ENCODE assay signal across 17 mouse cellular contexts in the genomic region with DNA sequence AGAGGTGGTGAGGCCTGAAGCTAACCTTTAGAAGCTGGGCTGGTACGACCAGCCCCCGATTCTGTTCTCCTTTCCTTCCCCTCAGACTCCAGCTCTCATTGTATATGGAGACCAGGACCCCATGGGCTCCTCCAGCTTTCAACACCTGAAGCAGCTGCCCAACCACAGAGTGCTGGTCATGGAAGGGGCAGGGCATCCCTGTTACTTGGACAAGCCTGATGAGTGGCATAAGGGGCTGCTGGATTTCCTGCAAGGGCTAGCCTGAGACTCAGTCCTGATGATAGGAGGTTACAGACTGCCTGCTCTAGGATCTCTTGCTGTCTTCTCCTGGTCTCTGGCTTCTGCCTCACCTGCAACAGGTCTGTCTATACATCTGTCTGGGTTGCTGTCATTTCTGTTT. TPM values are rescaled to one million over a fixed set of nuclear protein-coding genes. Genes with fewer than 3 reads are reported as not detected.
DNase-seq lines count a peak whose midpoint lies in the region; ATAC-seq and TF ChIP-seq lines count a peak whose summit lies in the region.
"Had no signal": no experiment of that assay in that cellular context is flagged by ENCODE, and none has a peak within 500 bp of the region (broad histone marks: within the 10 kb centered on the region; RNA-seq: fewer than 3 reads in every experiment).

No protein-coding gene starts in this region.

- H3K36me3 ChIP-seq in liver, embryonic 11.5 days (ENCODE audit: control insufficient read depth, insufficient read depth, low read length): no peaks in the 10 kb centered on the region
- H3K36me3 ChIP-seq in liver, postnatal 0 days (replicated peaks; ENCODE audit: insufficient read depth, low read length): no peaks in the 10 kb centered on the region
- H3K36me3 ChIP-seq in hindbrain, embryonic 16.5 days (ENCODE audit: control insufficient read depth, insufficient read depth, low read length): no peaks in the 10 kb centered on the region
- H3K36me3 ChIP-seq in midbrain, embryonic 13.5 days: no peaks in the 10 kb centered on the region
- H3K36me3 ChIP-seq: limb, embryonic 15.5 days had no signal

- H3K4me2 ChIP-seq in liver, embryonic 11.5 days: peak overlapping the region; percentile 91
- H3K4me2 ChIP-seq in liver, postnatal 0 days (ENCODE audit: low read depth, low read length): no peak overlapping the region
- no peak overlapping the region for H3K4me2 ChIP-seq in hindbrain, embryonic 16.5 days (ENCODE audit: low read length)
- H3K4me2 ChIP-seq in midbrain, embryonic 13.5 days (replicated peaks): no peak overlapping the region; the same call in 1 of the 2 replicates

- TF ChIP-seq CTCF in liver, postnatal 0 days (IDR thresholded peaks at IDR 0.05; ENCODE audit: low read depth): no peak
- TF ChIP-seq CTCF in cerebellum, adult 2 months (IDR thresholded peaks at IDR 0.05; ENCODE audit: borderline replicate concordance, insufficient read depth, low read depth, low read length): no peak

- no peaks in the 10 kb centered on the region for H3K27me3 ChIP-seq in liver, embryonic 11.5 days (replicated peaks; ENCODE audit: control insufficient read depth, insufficient read depth, low read length)
- peaks cover 13% of the 10 kb centered on the region; the same call in 1 of the 2 replicates for H3K27me3 ChIP-seq in liver, postnatal 0 days (ENCODE audit: insufficient read depth, low read length)
- H3K27me3 ChIP-seq in hindbrain, embryonic 16.5 days (replicated peaks; ENCODE audit: control insufficient read depth, insufficient read depth, low read length): no peaks in the 10 kb centered on the region
- peaks cover 4% of the 10 kb centered on the region; the same call in 1 of the 2 replicates for H3K27me3 ChIP-seq in midbrain, embryonic 13.5 days
- H3K27me3 ChIP-seq in cerebellum, adult 2 months (ENCODE audit: control insufficient read depth, insufficient read depth, low read length): no peaks in the 10 kb centered on the region
- H3K27me3 ChIP-seq: limb, embryonic 15.5 days had no signal

- peaks cover 63% of the 10 kb centered on the region for H3K4me1 ChIP-seq in liver, embryonic 11.5 days (replicated peaks; ENCODE audit: control insufficient read depth, insufficient read depth, low read length)
- H3K4me1 ChIP-seq in liver, postnatal 0 days (ENCODE audit: insufficient read depth): peaks cover 45% of the 10 kb centered on the region
- peaks cover 48% of the 10 kb centered on the region for H3K4me1 ChIP-seq in hindbrain, embryonic 16.5 days (ENCODE audit: control insufficient read depth, insufficient read depth, low read depth, low read length)
- peaks cover 75% of the 10 kb centered on the region for H3K4me1 ChIP-seq in midbrain, embryonic 13.5 days (replicated peaks)
- peaks cover 47% of the 10 kb centered on the region for H3K4me1 ChIP-seq in cerebellum, adult 2 months (ENCODE audit: control insufficient read depth, insufficient read depth, low read length)

- TF ChIP-seq POLR2A in cerebellum, adult 2 months (IDR thresholded peaks at IDR 0.05; ENCODE audit: borderline replicate concordance, insufficient read depth, low read length): no peak

- peak; percentile 92 for DNase-seq in heart, adult 11 months
- DNase-seq in heart, adult 8-10 months (ENCODE audit: low spot score): no peak
- no peak for DNase-seq in liver, embryonic 11.5 days (ENCODE audit: low spot score)
- no peak for DNase-seq in liver, postnatal 0 days
- DNase-seq in urinary bladder, postnatal 14 days (ENCODE audit: low spot score): no peak
- no peak for DNase-seq in cerebellum, adult 2 months
- DNase-seq: embryo, embryonic 11 days; gastrocnemius, postnatal 25 days; layer of hippocampus, postnatal 36 days; lung, postnatal 10 days; right cerebral cortex, adult 18-20 months; spleen, adult 18-20 months; thymus, postnatal 25 days had no signal

- no peak for TF ChIP-seq EP300 in liver, postnatal 0 days (IDR thresholded peaks at IDR 0.05; ENCODE audit: low read depth)

- H3K9ac ChIP-seq in liver, embryonic 11.5 days (ENCODE audit: low read depth, low read length): no peak overlapping the region
- H3K9ac ChIP-seq in liver, postnatal 0 days (replicated peaks): no peak overlapping the region
- H3K9ac ChIP-seq in hindbrain, embryonic 16.5 days (ENCODE audit: low read depth, low read length): peak overlapping the region; percentile 0; the same call in 1 of the 2 replicates
- H3K9ac ChIP-seq in midbrain, embryonic 13.5 days (replicated peaks): no peak overlapping the region
- H3K9ac ChIP-seq: limb, embryonic 15.5 days had no signal

- no peaks in the 10 kb centered on the region for H3K9me3 ChIP-seq in liver, embryonic 11.5 days (ENCODE audit: control insufficient read depth, low read length)
- no peaks in the 10 kb centered on the region for H3K9me3 ChIP-seq in liver, postnatal 0 days (ENCODE audit: low read length)
- no peaks in the 10 kb centered on the region for H3K9me3 ChIP-seq in hindbrain, embryonic 16.5 days (ENCODE audit: control insufficient read depth, low read length)
- no peaks in the 10 kb centered on the region for H3K9me3 ChIP-seq in midbrain, embryonic 13.5 days
- H3K9me3 ChIP-seq: limb, embryonic 15.5 days had no signal

- 49% methylated on average over 2 of the region's 2 CpGs for WGBS in liver, embryonic 11.5 days
- 54% methylated on average over 2 of the region's 2 CpGs for WGBS in liver, postnatal 0 days (ENCODE audit: insufficient replicate concordance)
- WGBS in hindbrain, embryonic 16.5 days: 58% methylated on average over 2 of the region's 2 CpGs
- WGBS in midbrain, embryonic 13.5 days: 61% methylated on average over 2 of the region's 2 CpGs
- WGBS in cerebellum, adult 2 months: 58% methylated on average over 2 of the region's 2 CpGs

- no peak overlapping the region for H3K27ac ChIP-seq in liver, embryonic 11.5 days (ENCODE audit: low read depth, low read length)
- no peak overlapping the region for H3K27ac ChIP-seq in liver, postnatal 0 days (ENCODE audit: low read depth)
- no peak overlapping the region for H3K27ac ChIP-seq in hindbrain, embryonic 16.5 days (ENCODE audit: low read depth, low read length)
- no peak overlapping the region for H3K27ac ChIP-seq in midbrain, embryonic 13.5 days
- no peak overlapping the region for H3K27ac ChIP-seq in cerebellum, adult 2 months (ENCODE audit: insufficient read depth, low read length)
- H3K27ac ChIP-seq: limb, embryonic 15.5 days had no signal

- ATAC-seq in liver, embryonic 11.5 days (replicated peaks; ENCODE audit: low FRiP score): no peak
- no peak for ATAC-seq in liver, postnatal 0 days
- no peak for ATAC-seq in hindbrain, embryonic 16.5 days
- ATAC-seq in midbrain, embryonic 13.5 days: no peak
- ATAC-seq: inflammation-experienced regulatory T-cells, adult 6 months had no signal

- no peak overlapping the region for H3K4me3 ChIP-seq in liver, embryonic 11.5 days (ENCODE audit: low read depth, low read length)
- H3K4me3 ChIP-seq in liver, postnatal 0 days (ENCODE audit: low read depth, low read length): no peak overlapping the region
- no peak overlapping the region for H3K4me3 ChIP-seq in hindbrain, embryonic 16.5 days (ENCODE audit: low read length)
- peak overlapping the region; percentile 86; the same call in 1 of the 2 replicates for H3K4me3 ChIP-seq in midbrain, embryonic 13.5 days (replicated peaks)
- no peak overlapping the region for H3K4me3 ChIP-seq in cerebellum, adult 2 months (replicated peaks; ENCODE audit: insufficient read depth, low read depth, low read length)

RNA-seq across cellular contexts. Expression of a gene that starts 1.2 kb away (rescaled TPM):
- 10 to 100 TPM; 72.2 to 76.0 (median 74.5) TPM for total RNA-seq in heart, adult 8-10 months (2022)
- polyA plus RNA-seq in liver, embryonic 11.5 days (2014; fragmentation: Nextera tagmentation; extraction: Ambion mirVana): 62.4 and 63.2 TPM in 2 replicates
- 4.9 and 6.1 TPM in 2 replicates for polyA plus RNA-seq in liver, postnatal 0 days (2015; fragmentation: Nextera tagmentation; extraction: Ambion mirVana)
- 228 and 235 TPM in 2 replicates for polyA plus RNA-seq in hindbrain, embryonic 16.5 days (2015; fragmentation: Nextera tagmentation; extraction: Ambion mirVana)
- 280 and 309 TPM in 2 replicates for polyA plus RNA-seq in midbrain, embryonic 13.5 days (2015; fragmentation: Nextera tagmentation; extraction: Ambion mirVana)
- polyA plus RNA-seq in cerebellum, adult 2 months (2012; rRNA removed): 515 and 572 TPM in 2 replicates

RNA-seq across cellular contexts. Expression of a gene that starts 4.4 kb away (rescaled TPM):
- 10 to 100 TPM; 17.5 to 20.6 (median 19.5) TPM for total RNA-seq in heart, adult 8-10 months (2022)
- 53.6 and 54.0 TPM in 2 replicates for polyA plus RNA-seq in liver, embryonic 11.5 days (2014; fragmentation: Nextera tagmentation; extraction: Ambion mirVana)
- 15.8 and 16.2 TPM in 2 replicates for polyA plus RNA-seq in liver, postnatal 0 days (2015; fragmentation: Nextera tagmentation; extraction: Ambion mirVana)
- polyA plus RNA-seq in hindbrain, embryonic 16.5 days (2015; fragmentation: Nextera tagmentation; extraction: Ambion mirVana): 83.8 and 87.8 TPM in 2 replicates
- 40.2 and 43.0 TPM in 2 replicates for polyA plus RNA-seq in midbrain, embryonic 13.5 days (2015; fragmentation: Nextera tagmentation; extraction: Ambion mirVana)
- 49.7 and 51.5 TPM in 2 replicates for polyA plus RNA-seq in cerebellum, adult 2 months (2012; rRNA removed)

RNA-seq across cellular contexts. Expression of a gene that starts 4.6 kb away (rescaled TPM):
- 10 to 100 TPM in 2 of 4 experiments, 1 to 10 TPM in 2; 6.0 to 11.8 (median 9.6) TPM for total RNA-seq in heart, adult 8-10 months (2022)
- polyA plus RNA-seq in liver, embryonic 11.5 days (2014; fragmentation: Nextera tagmentation; extraction: Ambion mirVana): 19.5 and 19.7 TPM in 2 replicates
- polyA plus RNA-seq in liver, postnatal 0 days (2015; fragmentation: Nextera tagmentation; extraction: Ambion mirVana): 41.4 and 47.9 TPM in 2 replicates
- 12.1 and 13.2 TPM in 2 replicates for polyA plus RNA-seq in hindbrain, embryonic 16.5 days (2015; fragmentation: Nextera tagmentation; extraction: Ambion mirVana)
- 5.8 and 6.0 TPM in 2 replicates for polyA plus RNA-seq in midbrain, embryonic 13.5 days (2015; fragmentation: Nextera tagmentation; extraction: Ambion mirVana)
- 59.7 and 68.5 TPM in 2 replicates for polyA plus RNA-seq in cerebellum, adult 2 months (2012; rRNA removed)

RNA-seq across cellular contexts. Expression of a gene that starts 13.8 kb away (rescaled TPM):
- total RNA-seq in heart, adult 8-10 months (2022): 10 to 100 TPM; 23.1 to 28.9 (median 25.7) TPM
- 51.1 and 52.3 TPM in 2 replicates for polyA plus RNA-seq in liver, embryonic 11.5 days (2014; fragmentation: Nextera tagmentation; extraction: Ambion mirVana)
- polyA plus RNA-seq in liver, postnatal 0 days (2015; fragmentation: Nextera tagmentation; extraction: Ambion mirVana): 30.4 and 38.7 TPM in 2 replicates
- 26.2 and 26.6 TPM in 2 replicates for polyA plus RNA-seq in hindbrain, embryonic 16.5 days (2015; fragmentation: Nextera tagmentation; extraction: Ambion mirVana)
- 23.6 and 24.4 TPM in 2 replicates for polyA plus RNA-seq in midbrain, embryonic 13.5 days (2015; fragmentation: Nextera tagmentation; extraction: Ambion mirVana)
- polyA plus RNA-seq in cerebellum, adult 2 months (2012; rRNA removed): 16.2 and 16.4 TPM in 2 replicates

RNA-seq across cellular contexts. Expression of a gene that starts 13.8 kb away (rescaled TPM):
- total RNA-seq in heart, adult 8-10 months (2022): under 1 TPM in 1 of 4 experiments, not detected in 3; 0.19 TPM
- polyA plus RNA-seq in liver, embryonic 11.5 days (2014; fragmentation: Nextera tagmentation; extraction: Ambion mirVana): 0.11 TPM in 1 of 2 replicates, not detected in the other
- polyA plus RNA-seq in liver, postnatal 0 days (2015; fragmentation: Nextera tagmentation; extraction: Ambion mirVana): not detected in 2 replicates
- 1.3 and 1.4 TPM in 2 replicates for polyA plus RNA-seq in hindbrain, embryonic 16.5 days (2015; fragmentation: Nextera tagmentation; extraction: Ambion mirVana)
- 0.63 and 0.75 TPM in 2 replicates for polyA plus RNA-seq in midbrain, embryonic 13.5 days (2015; fragmentation: Nextera tagmentation; extraction: Ambion mirVana)
- 27.9 and 30.7 TPM in 2 replicates for polyA plus RNA-seq in cerebellum, adult 2 months (2012; rRNA removed)
- polyA plus RNA-seq: inflammation-experienced regulatory T-cells, adult 6 months had no signal
